Mouse (Mus musculus) granulocyte monocyte progenitor cell, adult 5-6 weeks (primary cell): ENCODE results near the gene Krt7. TPM values are rescaled to one million over a fixed set of nuclear protein-coding genes. Genes with fewer than 3 reads are reported as not detected.
A peak's percentile ranks its signal among the peaks of the same experiment; 100 is the strongest.

Experiments
- ATAC-seq: replicated peaks from 2 replicates; pipeline ENCODE4 v1.8.0; 2016; ENCODE audit warnings: mild to moderate bottlenecking, moderate TSS enrichment, inconsistent platforms; ENCODE audit not compliant: poor library complexity, severe bottlenecking
- total RNA-seq, 2 experiments: library from RNA; stranded (forward) in 1 of 2; stranded (reverse) in 1 of 2; fragments of 200-712, 200-1000 nt in 1 of 2; fragments of >200 nt in 1 of 2; fragmentation: Nextera tagmentation in 1 of 2; gene quantifications; 2 replicates each; pipeline ENCODE4 v1.2.3; 2014 to 2017

Gene Krt7
- total RNA-seq, 2 experiments from 2014 or later: 0.67 TPM; not detected in 1

DNA sequence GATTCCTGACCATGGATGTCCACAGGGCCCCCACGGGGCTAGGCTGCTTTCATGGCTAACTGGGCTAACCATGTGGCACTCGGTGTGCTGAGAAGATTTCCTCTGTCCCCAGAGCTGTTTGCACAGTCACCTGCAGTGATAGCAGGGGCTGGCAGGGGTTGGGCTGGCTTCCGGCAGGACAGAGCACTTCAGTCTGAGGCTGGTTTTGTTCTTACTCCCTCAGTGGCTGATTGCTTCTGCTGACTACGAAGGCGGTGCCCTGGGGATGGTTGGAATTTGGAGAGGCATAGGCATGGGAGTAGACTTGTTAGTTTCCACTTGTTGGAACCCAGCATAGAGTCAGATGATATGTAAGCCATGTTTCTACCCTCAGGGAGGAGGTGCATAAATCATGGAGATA lies 14.1 kb downstream of the Krt7 start:
- ATAC-seq: no peak

DNA sequence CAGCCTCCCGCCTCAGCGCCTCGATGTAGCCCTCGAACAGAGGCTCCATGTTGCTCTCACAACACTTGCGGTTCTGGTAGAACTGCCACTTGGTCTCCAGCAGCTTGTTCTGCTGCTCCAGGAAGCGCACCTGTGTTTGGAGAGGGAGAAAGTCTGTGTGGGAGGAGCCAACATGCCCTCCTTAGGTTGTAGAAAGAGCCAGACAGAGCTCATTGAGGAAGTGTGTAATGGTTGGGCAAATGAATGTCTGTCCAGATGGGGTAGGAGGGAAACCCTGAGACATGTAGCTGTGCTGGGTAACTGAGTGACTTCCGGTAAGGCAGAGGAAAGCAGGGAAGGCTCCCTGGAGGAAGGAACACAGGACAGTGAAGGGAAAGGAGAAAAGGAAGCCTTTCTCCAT lies 25.8 kb downstream of the Krt7 start:
- ATAC-seq: peak; percentile 54; the same call in 1 of the 2 replicates

DNA sequence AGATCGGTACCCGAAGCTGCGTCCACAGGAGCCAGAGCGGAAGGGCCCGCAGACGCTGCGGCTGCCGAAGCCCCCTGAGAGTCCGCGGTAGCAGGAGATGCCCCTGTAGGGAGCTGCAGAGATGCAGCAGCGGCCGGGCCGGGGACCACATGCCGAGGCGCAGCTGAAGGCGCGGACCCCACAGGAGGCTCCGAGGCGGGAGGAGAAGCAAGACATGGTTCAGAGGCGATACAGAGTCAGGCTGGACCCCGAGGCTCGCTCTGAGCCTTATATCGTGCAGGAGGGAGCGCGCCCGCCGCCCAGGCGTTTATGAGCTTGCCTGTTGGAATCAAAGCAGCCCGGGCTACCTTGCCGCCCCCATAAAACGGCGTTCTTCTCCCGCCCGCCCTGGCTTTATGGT lies 27.7 kb downstream of the Krt7 start, which contains the start of gene Krt87:
TSS of gene Krt87 (minus strand) at position 250 of the 400 bp plus-strand sequence.
- ATAC-seq: no peak

DNA sequence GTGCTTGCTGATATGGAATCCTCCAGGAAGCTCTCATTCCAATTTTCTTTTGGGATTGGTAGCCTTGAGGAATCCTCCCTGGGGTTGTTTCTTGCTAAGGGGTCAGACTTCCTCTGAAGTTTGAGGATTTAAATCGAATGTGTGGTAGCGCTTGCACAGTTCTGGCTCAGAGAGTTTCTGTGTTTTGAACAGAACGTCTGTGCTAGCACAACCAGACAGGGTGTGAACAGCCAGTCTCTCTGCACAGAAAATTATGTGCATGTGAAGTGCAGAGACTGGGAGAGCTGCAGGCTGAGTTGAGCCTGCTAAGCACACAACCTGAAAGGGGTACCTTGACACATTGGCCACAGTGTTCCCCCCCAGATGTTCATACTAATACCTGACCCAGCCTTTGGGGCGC lies 30.0 kb downstream of the Krt7 start:
- no peak for ATAC-seq

DNA sequence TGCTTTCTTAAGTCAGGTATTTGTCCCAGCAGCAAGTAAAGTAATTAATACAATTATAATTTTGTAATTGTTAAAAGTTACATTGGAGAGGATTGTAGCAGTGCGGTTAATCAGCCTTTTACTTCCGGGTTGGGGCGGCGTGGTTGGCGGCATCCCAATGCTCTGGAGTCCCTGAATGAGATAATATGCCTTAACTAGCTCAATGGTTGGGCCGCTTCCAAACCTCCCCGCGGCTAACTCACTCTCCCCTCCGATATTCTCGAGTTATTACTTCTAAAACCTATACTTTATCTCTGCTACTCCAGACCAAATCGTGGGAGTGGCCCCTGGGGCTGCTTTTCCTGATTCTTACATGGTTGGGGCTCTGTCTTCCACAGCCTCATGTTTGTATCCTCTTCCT lies 35.7 kb downstream of the Krt7 start:
- ATAC-seq: no peak

DNA sequence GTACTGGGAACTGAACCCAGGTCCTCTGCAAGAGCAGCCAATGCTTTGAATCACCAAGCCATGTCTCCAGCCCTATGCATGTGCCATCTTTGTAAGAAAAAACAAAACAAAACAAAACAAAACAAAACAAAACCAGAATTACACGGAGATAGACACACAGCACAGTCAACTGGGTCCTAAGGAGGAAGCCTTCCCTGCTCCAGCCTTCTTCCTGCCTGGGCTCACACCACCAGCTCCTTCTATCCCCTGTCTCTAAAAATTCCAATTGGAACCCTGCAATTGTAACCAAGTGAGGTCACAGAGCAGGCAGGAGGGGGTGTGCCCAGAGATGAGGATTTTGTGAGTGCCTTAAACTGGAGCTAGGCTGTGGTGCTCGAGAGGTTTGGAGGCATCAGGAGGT lies 36.6 kb downstream of the Krt7 start, which contains the start of gene Krt88:
TSS of gene Krt88 (plus strand) at position 301 of the 400 bp plus-strand sequence.
- no peak for ATAC-seq

DNA sequence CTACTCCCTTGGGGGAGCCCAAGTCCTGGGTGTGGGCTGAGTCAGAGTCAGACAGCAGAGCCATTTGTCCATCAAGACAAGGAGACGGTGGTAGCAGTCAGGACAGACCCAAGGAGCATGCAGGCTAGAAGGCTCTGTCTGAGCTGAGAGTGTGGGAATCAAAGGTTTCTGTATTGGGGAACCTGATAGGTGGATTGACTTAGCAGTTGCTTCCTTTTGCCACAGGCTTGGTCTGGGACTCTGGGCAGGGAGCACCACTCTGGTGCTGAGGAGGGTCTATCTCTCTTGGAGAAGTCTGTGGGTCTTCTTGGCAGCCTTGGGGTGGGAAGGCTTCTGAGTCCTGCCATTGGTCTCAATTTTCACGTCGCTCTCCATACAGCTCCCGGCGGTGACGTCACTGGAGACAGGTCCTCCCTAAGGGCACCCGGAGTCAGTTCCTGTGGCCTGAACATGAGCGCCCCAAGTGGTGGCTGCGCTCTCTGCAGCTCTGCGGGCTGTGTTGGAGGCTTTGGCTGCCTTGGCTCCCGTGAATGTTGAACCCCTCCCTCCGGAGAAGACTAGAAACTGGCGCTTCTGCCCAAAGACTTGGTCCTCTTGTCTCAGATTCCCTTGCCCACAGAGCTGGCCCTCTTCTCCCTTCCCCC lies 42.4 kb downstream of the Krt7 start:
- peak; percentile 98 for ATAC-seq

DNA sequence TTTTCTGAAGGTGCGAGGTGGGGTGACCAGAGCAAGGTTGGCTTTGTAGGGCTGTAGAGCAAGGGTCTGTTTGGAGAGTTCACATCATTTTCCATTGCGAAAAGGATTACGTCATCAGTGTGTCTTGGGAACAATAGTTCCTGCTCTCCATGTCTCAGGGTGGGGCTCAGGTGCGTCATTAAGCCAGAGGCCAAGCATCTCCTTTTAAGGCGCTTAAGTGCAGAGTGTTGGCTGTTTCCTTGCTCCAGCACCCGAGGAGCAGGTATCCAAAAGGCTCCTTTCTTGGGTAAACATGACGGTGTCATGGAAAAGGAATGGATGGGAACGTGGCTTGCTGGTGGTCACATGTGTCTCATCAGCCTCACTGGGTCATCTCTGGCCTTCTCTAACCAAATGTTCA lies 43.9 kb downstream of the Krt7 start:
- ATAC-seq: no peak

DNA sequence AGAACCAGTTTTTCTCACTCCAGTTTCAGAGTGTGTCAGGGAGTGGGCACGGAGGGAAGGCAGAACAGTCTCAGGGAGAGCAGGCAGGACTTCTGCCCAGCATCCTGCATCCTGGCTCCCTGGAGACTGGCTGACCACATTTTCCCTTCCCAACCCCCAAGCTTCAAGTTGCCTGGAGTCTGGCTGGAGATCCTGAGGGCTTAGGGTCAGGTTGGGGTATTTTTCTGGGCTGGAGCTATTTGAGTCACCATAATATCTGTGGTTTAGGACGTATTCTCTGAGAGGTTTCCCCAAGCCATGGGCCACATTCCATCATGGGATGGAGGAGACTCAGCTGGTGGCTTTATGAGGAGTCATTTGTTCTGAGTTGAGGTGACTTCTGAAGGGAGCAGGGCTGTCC lies 44.4 kb downstream of the Krt7 start:
- ATAC-seq: no peak

DNA sequence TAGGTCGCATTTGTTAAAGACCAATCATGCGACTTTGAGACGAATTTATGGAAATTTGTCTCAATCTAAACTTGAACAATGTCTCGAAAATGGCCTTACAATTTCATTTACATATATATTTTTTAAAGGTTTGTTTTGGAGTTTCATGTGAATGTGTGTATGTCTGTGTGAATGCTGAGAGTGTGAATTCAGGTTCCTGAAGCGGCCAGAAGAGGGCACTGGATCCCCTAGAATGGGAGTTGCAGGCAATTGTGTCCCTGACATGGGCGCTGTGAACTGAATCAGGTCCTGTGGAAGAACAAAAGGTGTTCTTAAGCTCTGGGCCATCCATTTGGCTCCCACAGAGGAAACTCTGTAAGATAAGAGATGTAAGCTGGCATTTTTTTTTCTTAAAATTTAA lies 45.0 kb downstream of the Krt7 start:
- no peak for ATAC-seq

DNA sequence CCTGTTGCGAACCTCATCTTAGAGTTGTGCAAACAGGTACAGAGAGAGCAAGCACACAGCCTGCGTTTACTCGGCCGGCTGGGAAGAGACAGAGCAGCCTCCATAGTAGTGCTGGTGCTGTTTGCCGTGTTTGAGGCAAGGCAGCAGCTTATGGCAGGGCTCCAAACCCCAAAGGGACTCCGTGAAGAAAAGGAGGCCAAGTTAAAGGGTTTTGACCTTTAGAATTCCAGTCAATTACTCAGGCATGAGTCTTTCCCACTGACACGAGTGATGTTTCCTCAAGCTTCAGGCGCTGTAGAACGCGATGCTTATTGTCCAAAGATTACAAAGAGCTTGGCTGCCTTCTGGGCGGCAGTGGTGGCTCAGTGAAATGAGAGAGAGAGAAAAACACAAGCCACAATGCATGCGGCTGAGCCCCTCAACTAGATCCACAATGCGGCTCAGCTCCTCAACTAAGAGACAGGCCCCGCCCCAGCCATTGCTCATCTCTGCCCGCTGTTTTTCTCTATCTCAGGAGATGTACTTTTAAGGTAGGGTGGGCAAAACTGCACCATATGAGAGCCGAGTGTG lies 47.6 kb downstream of the Krt7 start:
- no peak for ATAC-seq

DNA sequence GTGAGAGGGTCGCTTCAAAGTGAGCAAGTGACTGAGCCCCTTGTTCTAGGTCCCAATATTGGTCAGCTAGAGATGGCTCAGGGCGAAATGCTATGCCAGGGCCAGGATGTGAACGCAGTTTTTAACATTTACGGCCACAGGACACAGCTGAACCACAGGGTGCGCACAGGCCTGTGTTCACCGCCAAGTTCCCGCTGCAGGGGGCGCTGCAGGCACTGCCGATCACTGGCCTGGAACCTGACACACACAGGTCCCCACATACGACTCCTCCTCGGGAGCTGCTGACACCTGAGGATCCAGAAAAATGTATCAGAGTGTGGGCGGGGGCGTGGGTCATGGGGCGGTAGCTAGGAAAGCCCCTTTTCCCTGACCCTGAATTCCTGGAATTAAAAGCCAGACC lies 48.4 kb downstream of the Krt7 start:
- ATAC-seq: no peak

DNA sequence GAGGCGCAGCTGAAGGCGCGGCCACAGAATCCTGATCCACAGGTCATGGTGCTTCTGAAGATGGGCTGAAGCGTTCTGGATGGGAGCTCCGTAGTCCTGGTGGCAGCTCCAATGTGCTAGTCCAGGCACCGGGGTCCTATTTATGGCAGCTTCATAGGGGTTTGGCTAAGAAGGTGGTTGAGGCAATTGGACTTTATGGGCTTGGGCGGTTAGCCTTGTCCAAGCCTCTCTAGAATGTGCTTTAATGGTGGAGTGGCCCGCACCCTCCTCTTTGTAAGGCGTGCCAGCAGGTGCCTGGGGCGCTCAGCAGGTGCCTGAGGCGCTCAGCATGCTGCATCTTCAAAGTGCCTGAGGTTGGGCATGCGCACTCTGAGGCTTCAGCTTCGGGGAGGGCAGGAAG lies 52.8 kb downstream of the Krt7 start, which contains the start of gene Krt81:
TSS of gene Krt81 (minus strand) at position 101 of the 400 bp plus-strand sequence.
- no peak for ATAC-seq

DNA sequence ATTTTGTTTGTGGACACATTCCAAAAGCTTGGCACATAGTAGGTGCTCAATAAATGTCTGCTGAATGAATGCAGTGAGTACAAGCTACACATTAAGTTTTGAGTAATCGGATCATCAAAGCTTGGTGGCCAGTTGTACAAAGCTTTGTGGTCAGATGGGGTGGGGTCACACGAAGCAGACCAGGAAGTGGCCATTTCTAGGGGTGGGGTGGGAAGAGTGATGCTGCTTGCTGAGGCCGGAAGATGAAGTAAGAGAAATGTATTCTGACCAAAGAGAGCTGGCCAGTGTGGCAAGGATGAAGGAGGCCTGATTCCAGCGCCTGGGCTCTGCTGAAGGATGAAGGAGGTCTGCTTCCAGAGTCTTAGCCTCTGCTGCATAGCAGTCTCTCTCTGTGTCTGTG lies 58.2 kb downstream of the Krt7 start:
- ATAC-seq: peak; percentile 59

DNA sequence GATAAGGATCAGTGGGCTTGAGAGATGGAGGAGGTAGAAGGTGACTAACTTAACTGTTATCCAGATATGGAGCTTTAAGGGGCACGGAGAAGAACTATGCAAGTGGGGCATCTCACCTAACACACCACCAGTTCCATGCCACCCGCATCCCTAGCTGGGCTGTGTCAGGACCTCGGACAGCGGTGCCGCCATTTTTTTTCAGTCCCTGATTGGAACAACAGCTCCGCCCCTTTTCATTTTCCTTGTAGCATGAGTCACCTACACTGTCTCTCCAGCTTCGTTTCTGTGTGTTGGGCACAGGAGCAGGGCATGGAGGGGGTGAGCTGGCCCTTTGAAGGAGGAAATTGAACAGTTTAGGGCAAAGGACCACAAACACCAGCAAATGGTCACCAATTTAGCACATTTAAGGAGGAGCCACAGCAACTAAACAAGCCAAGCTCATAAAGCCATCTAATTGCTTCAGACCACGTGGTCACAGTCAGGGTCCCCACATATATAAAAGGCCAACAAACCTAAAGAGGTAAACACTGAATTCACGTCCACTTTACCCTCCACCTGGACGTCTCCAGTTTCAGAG lies 62.2 kb downstream of the Krt7 start, which contains the start of gene Krt86:
TSS of gene Krt86 (plus strand) at position 527 of the 577 bp plus-strand sequence.
- peak; percentile 72 for ATAC-seq

DNA sequence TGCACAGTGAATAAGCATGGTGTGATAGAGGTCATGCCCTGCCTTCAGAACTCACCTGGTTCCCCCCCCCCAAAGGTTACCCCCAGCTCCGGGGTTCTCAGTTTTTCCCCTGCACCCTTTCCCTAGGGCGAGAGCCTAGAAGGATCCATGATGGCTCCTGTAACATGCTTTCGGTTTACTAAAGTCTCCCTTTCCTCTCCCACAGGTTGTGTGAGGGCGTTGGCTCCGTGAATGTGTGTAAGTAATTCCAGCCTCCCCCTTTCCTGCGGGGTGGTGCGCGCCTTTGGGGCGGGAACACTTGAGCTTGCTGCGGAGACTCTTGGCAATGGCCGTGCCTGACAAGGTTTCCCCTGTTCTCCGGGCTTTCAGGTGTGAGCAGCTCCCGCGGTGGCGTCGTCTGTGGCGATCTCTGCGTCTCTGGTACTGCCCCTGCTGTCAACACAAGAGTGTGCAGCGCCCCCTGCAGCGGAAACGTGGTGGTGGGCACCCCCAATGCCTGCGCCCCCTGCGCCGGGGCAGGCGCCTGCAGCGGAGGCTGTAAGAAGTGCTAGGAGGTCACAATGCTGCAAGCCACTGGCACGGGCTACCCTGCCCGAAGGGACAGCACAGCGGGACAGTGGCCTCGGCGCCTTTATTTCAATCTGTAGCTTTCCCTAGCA lies 68.3 kb downstream of the Krt7 start:
- peak; percentile 93 for ATAC-seq

DNA sequence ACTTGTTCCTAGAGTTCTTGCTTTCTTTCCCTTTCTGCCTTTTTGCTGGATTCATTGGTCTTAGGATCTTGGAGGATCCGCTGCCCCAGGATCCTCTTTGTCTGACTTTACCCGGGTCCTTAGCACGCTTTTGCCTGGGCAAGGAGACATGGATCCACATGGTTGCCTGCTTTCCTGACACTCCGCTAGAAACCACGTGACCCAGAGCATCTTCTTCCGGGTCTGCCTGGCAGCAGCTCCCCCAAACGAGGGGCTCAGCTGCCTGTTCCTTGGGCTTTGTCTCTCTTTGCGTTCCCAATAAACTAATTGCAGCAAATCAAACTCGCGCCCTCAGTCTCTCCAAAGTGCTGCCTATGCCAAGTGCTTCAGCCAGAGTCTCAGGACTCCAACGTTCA lies 68.8 kb downstream of the Krt7 start:
- ATAC-seq: no peak
